Mouse (Mus musculus) G1E (cell line): ENCODE results near the gene Cox4i1.

Experiments
- CTCF ChIP-seq: IDR thresholded peaks from 2 replicates; pipeline ENCODE4 v1.5.1; 2012; ENCODE audit warnings: low read depth, low read length, inconsistent platforms, mixed read lengths
- POLR2AphosphoS5 ChIP-seq: IDR thresholded peaks from 2 replicates; pipeline ENCODE4 v1.6.1; 2012; ENCODE audit warnings: low read depth, low read length, inconsistent platforms; ENCODE audit not compliant: insufficient replicate concordance
- TAL1 ChIP-seq: conservative IDR thresholded peaks from 2 replicates; pipeline ENCODE4 v1.6.1; 2012; ENCODE audit warnings: low read depth, low read length, inconsistent platforms, mixed read lengths

DNA sequence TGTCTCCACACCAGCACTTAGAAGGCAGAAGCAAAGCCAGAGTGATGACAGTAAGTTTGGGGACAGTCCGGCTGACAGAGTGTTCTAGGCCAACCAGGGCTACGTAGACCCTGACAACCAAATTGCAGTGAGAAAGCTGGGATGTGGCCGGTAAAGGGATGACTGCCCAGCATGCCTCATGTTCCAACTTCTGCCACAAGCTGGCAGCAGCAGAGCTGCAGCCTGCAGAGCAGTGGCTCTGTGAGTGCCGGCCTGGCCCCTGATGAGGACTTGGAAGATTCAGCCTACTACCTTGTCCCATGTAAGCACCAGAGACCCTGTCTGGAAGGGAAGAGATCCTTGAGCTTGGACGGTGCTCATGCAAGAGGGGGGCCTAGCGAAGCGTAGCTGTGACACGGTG, 7.7 kb downstream of the Cox4i1 start:
- no peak for TF ChIP-seq TAL1
- no peak for TF ChIP-seq CTCF
- TF ChIP-seq POLR2AphosphoS5: 0 out of 2 replicates have a peak, but pooled peaks have one; percentile 51
